Mouse (Mus musculus): ENCODE data around the gene Gatad2a.

The Gatad2a gene

DNA sequence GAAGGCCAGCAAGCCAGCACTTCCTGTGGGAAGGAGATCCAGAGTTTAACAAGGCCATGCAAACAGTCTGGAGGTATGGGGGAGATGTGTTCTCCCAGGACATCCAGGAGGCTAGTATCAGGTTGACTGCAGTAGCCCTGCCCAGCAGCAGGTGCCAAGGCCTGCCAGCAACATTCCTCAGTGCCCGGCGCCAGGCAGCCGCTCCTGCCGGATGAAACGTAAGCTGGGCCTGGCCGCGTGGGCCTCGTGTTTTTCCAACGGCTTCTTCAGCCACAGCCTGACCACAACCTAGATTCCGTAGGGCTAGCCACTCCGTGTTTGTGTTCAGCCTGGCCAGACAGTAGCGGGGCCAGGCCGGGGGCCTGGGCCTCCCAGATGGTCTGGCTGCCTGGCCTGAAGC is 121.5 kb downstream of the Gatad2a start:
- DNase-seq (ENCODE audit: low spot score in 2 of 2) = peak in 1 of 2 experiments; percentile 31

DNA sequence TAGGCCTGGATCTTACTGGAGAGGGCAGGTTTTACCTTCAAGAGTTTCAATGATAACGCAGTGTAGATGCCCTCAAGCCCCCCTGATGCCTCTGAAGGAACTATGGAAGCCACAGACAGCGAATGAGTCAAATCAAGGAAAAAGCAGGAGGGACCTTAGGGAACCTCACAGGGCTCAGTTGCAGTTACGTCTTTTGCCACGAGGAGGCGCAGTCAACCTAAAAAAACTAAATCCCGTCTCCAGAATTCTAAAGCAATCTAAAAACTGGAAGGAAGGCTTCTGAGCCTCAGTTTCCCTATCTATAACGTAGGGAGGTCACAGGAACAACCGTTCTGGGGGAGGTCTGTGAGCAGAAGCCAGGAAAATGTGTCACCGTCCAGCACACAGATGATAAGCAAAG is 122.0 kb downstream of the Gatad2a start:
- DNase-seq (ENCODE audit: low spot score in 2 of 2) = peak; percentile 49 to 79

DNA sequence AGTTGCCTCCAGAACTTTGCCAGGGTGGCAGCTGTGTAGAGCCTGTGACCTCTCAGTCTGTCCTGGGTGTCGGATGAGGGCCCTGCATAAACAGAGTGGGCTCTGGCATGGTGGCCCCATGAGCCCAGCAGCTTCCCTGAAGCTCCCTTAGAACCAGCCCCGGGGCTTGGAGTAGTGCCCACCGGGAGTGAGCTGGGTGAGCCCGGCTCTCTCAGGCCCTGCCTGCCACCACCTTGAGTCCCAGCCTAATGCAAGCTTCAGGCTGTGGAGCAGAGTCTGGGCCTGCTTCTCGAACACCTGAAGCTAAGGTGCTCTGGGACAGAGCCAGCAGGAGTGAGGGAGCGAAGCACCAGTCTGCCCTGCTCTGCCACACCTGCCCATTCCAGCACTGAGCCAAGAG is 125.3 kb downstream of the Gatad2a start:
- DNase-seq (ENCODE audit: low spot score in 2 of 2) = no peak

DNA sequence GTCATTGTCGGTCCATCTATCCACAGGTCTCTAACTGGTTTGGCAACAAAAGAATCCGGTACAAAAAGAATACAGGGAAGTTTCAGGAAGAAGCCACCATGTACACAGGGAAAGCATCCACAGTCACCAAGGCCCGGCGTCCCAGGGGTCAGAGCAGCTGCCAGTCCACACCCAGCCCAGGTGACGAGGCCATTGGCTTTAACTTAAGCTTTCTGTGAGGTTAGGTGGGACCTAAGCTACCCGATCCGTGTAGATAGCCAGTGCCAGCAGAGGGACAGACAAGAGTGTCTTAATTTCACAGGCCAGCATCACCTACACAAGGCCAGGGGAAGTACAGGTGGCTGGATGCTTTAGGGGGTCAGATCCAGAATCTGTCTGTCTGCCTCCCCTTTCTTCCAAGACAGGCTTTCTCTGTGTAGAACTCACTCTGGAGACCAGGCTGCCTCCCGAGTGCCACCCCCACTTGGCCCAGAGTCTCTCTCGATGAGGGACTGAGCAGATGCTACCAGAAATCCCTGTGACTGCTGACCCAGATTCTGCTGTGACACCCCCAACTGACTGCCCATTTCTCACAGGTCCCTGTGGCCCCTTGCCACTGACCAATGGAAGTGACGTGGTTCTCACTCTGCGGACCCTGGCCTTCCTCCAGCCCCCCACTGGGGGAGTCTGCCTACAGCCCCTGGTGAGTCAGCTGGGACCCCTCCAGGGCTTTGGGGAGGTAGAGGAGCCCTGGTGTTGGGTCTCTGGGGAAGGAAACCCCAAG is 126.0 kb downstream of the Gatad2a start:
- DNase-seq (ENCODE audit: low spot score in 2 of 2) = peak in 1 of 2 experiments; percentile 40

DNA sequence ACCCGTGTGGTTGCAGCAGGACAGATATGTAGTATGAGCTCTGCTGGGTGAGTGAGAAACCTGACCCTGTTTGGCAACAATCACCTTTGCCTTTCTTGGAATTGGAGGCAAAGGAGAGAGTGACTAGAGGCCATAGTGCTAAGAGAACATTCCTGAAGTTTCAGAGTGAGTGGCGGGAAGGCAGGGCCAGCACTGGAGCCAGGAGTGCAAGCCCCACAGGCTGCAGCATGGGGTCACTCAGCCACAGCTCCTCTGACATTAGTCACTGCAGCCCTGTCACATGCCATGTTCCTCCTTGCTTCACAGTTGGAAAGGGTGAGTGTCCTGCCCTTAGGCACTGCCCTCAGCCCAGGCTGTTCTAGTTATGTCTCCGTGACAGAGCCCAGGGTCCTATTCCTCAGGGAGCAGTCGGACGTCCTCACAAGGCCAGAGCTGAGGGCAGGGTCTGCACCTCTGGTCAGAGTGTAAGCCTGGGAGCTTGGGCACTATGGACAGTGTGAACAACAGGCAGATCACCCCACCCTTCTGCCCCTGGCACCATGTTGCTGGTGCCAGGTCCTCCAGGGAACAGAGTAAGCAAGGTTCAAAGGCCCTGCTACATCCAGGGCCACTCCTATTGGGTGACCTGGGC is 128.4 kb downstream of the Gatad2a start:
- no peak for DNase-seq (ENCODE audit: low spot score in 2 of 2)

DNA sequence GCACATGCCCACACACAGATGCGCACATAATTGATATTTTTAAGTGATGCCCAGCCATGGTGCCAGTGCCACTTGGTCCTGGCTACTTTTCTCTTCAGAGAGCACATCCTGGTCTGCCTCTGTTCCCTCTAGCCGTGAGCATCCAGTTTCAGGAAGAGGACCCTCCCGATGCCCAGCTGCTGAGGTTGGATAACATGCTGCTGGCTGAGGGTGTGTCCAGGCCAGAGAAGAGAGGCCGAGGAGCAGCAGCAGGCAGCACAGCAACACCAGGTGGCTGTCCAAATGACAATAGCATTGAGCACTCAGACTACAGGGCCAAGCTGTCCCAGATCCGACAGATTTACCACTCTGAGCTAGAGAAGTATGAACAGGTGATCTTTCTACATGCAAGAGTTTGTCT is 132.0 kb downstream of the Gatad2a start:
- DNase-seq (ENCODE audit: low spot score in 2 of 2) = no peak

DNA sequence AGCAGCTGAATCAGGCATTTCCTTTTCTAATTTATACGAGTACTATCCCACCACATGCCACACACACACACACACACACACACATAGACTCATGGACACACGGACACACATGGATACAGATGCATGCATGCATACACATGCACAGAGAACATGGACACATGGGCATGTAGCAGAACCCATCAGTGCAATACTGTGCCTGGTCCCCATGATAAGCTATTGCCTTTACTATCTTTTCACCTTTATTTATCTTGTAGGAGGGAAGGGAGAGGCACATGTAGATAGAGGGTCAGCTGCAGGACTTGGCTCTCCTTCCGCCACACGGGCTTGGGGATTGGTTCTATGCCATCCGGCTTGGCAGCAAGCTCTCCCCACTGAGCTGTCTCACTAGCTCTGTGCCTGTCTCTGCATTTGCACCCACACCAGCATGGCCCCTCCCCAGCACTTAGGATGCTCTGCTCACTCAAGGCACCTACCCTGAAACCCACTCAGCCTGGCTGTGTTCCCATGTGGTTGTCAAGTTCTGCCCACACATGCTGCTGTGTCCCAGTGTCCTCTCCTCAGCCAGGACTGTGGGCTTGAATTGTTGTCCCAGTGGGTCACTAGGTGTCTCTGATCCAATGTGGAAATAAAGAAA is 132.7 kb downstream of the Gatad2a start:
- DNase-seq (ENCODE audit: low spot score in 2 of 2) = no peak

DNA sequence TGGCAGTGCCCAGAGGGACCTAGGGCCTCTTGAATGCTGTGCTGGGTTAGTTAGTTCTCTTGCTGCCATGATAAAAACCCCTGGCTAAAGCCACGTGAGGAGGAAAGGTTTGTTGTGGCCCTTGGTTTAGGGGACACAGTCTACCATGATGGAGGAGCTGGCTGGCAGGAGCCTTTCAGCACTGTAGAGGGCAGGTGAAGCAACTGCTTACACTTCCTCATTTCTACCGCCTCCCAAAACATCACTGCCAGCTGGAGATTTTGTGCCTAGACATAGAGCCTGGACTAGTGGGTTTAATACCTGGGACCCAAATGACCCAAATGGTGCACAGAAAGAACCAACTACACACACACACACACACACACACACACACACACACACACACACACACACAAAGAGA is 134.9 kb downstream of the Gatad2a start:
- no peak for DNase-seq (ENCODE audit: low spot score in 2 of 2)

DNA sequence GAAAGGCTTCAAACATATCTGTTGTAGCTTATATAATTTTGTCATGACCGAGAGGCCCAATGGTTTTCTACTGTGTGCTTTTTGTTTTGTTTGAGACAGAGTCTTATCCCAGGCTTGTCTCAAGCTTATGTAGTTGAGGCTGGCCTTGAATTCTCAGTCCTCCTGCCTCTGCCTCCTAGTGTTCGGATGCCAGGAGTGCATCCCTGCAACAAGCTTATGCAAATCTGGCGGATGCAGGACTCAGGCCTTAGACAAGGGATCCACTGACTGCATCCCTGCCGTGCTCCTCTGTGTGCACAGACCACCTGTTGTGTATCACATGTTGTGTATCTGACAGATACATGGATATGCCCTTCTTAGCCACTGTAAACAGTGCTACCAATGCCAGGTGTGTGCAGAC is 135.4 kb downstream of the Gatad2a start:
- DNase-seq (ENCODE audit: low spot score in 2 of 2) = no peak
